Mouse (Mus musculus): ENCODE measurements around the gene Gpr176. TPM values are rescaled to one million over a fixed set of nuclear protein-coding genes. Genes with fewer than 3 reads are reported as not detected.

The Gpr176 gene
- total and polyA plus RNA-seq, 3 experiments: not detected

DNA sequence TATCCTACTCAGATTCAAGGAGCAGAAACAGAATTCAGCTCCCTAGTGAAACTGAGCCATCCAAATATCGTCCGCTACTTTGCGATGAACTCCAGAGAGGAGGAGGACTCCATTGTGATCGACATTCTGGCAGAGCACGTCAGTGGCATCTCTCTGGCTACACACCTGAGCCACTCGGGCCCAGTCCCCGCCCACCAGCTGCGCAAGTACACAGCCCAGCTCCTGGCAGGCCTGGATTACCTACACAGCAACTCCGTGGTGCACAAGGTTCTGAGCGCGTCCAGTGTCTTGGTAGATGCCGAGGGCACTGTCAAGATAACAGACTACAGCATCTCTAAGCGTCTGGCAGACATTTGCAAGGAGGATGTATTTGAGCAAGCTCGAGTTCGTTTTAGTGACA lies 48.7 kb upstream of the Gpr176 start:
- Histone ChIP-seq H3K4me1 (ENCODE audit: control insufficient read depth in 1 of 2, insufficient read depth in 2 of 2, low read length in 2 of 2) (no peaks in the 10 kb centered on the region), H3K79me2 (ENCODE audit: control insufficient read depth, insufficient read depth, low read length, poor library complexity) (no peaks in the 10 kb centered on the region), H3K9ac (ENCODE audit: control insufficient read depth, low read depth, low read length, poor library complexity, severe bottlenecking) (no peak overlapping the region), H3K9me3 (replicated peaks; ENCODE audit: insufficient read depth, low read length) (no peaks in the 10 kb centered on the region), H3K27me3 (ENCODE audit: control insufficient read depth in 1 of 2, insufficient read depth in 2 of 2, low read length in 2 of 2) (no peaks in the 10 kb centered on the region), H3K4me3 (ENCODE audit: control insufficient read depth in 1 of 2, insufficient read depth in 1 of 2, low read depth in 2 of 2, low read length in 2 of 2) (no peak overlapping the region), H3K27ac (ENCODE audit: control insufficient read depth, low read depth, low read length) (no peak overlapping the region), H3K36me3 (ENCODE audit: control insufficient read depth in 1 of 2, insufficient read depth in 2 of 2, low read length in 2 of 2) (0 out of 4 replicates have a peak, but pooled peaks cover 0 to 2% of the 10 kb centered on the region in 2 experiments)
- no peak for DNase-seq (ENCODE audit: low read depth, low spot score)
- no peak for TF ChIP-seq MYC (IDR thresholded peaks at IDR 0.05; ENCODE audit: low read depth, low read length)
- TF ChIP-seq TBP (IDR thresholded peaks at IDR 0.05; ENCODE audit: low read depth, low read length): no peak
- no peak for TF ChIP-seq ZKSCAN1 (IDR thresholded peaks at IDR 0.05; ENCODE audit: low read depth, low read length)
- no peak for TF ChIP-seq GATA1 (IDR thresholded peaks at IDR 0.05; ENCODE audit: low read depth, low read length)
- no peak for TF ChIP-seq TAL1 (IDR thresholded peaks at IDR 0.05; ENCODE audit: low read length)
- no peak for TF ChIP-seq USF1 (IDR thresholded peaks at IDR 0.05; ENCODE audit: low read depth, low read length)
- no peak for TF ChIP-seq MAFK (IDR thresholded peaks at IDR 0.05; ENCODE audit: borderline replicate concordance, low read depth, low read length)
- no peak for TF ChIP-seq E2F4 (IDR thresholded peaks at IDR 0.05; ENCODE audit: borderline replicate concordance, low read depth, low read length)
- TF ChIP-seq ETS1 (IDR thresholded peaks at IDR 0.05; ENCODE audit: low read depth, low read length): no peak
- TF ChIP-seq JUND (IDR thresholded peaks at IDR 0.05; ENCODE audit: low read depth, low read length): no peak
- TF ChIP-seq CHD2 (IDR thresholded peaks at IDR 0.05; ENCODE audit: low read length): no peak
- no peak for TF ChIP-seq ZC3H11A (IDR thresholded peaks at IDR 0.05; ENCODE audit: low read depth, low read length)
- no peak for TF ChIP-seq TCF12 (IDR thresholded peaks at IDR 0.05; ENCODE audit: low read depth, low read length)

DNA sequence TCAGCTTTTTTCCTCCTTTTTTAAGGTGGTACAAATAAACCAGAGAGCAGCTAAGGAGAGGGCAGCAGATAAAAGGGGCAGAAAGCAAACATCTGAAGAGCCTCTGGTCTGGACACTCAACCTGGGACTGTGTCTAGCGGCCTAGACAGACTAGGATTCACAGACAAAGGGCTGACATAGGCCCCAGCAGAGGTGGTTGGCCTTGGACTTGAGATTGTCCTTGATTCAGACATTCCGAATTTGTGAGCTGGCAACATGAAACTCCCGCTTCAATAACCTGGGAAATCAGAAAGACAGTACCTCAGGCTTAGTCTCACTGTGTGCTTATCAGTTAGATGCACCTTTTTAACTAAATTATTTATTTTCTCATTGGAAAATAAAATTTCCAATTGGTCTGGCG lies 44.9 kb upstream of the Gpr176 start:
- H3K79me2 ChIP-seq (ENCODE audit: control insufficient read depth, insufficient read depth, low read length, poor library complexity): no peaks in the 10 kb centered on the region
- no peak for DNase-seq (ENCODE audit: low read depth, low spot score)
- no peak overlapping the region for H3K27ac ChIP-seq (ENCODE audit: control insufficient read depth, low read depth, low read length)
- H3K9me3 ChIP-seq (replicated peaks; ENCODE audit: insufficient read depth, low read length): no peaks in the 10 kb centered on the region
- no peak for TF ChIP-seq USF2 (IDR thresholded peaks at IDR 0.05; ENCODE audit: borderline replicate concordance in 1 of 2, insufficient read depth in 1 of 2, low read depth in 1 of 2, low read length in 2 of 2)
- TF ChIP-seq CHD2 (IDR thresholded peaks at IDR 0.05; ENCODE audit: low read length): no peak
- no peak for TF ChIP-seq TAL1 (IDR thresholded peaks at IDR 0.05; ENCODE audit: low read length)
- TF ChIP-seq TBP (IDR thresholded peaks at IDR 0.05; ENCODE audit: low read depth, low read length): no peak
- no peak for TF ChIP-seq RCOR1 (IDR thresholded peaks at IDR 0.05; ENCODE audit: low read depth, low read length)
- no peak for TF ChIP-seq BHLHE40 (IDR thresholded peaks at IDR 0.05; ENCODE audit: borderline replicate concordance, low read depth, low read length)
- no peak for TF ChIP-seq NRF1 (IDR thresholded peaks at IDR 0.05; ENCODE audit: insufficient read depth, low read depth, low read length, poor library complexity, severe bottlenecking)
- H3K9ac ChIP-seq (ENCODE audit: control insufficient read depth, low read depth, low read length, poor library complexity, severe bottlenecking): no peak overlapping the region
- no peaks in the 10 kb centered on the region for H3K27me3 ChIP-seq (ENCODE audit: control insufficient read depth in 1 of 2, insufficient read depth in 2 of 2, low read length in 2 of 2)
- H3K36me3 ChIP-seq (ENCODE audit: control insufficient read depth in 1 of 2, insufficient read depth in 2 of 2, low read length in 2 of 2): 0 out of 4 replicates have a peak, but pooled peaks cover 0 to 2% of the 10 kb centered on the region in 2 experiments
- no peak overlapping the region for H3K4me3 ChIP-seq (ENCODE audit: control insufficient read depth in 1 of 2, insufficient read depth in 1 of 2, low read depth in 2 of 2, low read length in 2 of 2)
- no peaks in the 10 kb centered on the region for H3K4me1 ChIP-seq (ENCODE audit: control insufficient read depth in 1 of 2, insufficient read depth in 2 of 2, low read length in 2 of 2)
